Mouse (Mus musculus) MEL (cell line): ENCODE measurements at regions not wholly inside any gene's neighbourhood (a gene's known extent, or its start where the extent isn't known, plus 50 kb on each side); places are given as distances from the start of the nearest gene placed in this dataset.

ENCODE experiments used
- DNase-seq: peaks from one replicate; pipeline ENCODE4 v3.0.0; 2011; ENCODE audit warnings: low read depth, low spot score
- H3K27ac ChIP-seq: 2 replicates; pipeline ENCODE4 v1.5.1; 2012; ENCODE audit warnings: low read depth, mild to moderate bottlenecking, control low read depth, low read length, moderate library complexity; ENCODE audit not compliant: control insufficient read depth
- H3K27me3 ChIP-seq, 2 experiments: fragments of 150-350 bp in 1 of 2; sonication (generic) in 1 of 2; 2 replicates each; pipeline ENCODE4 v1.6.1; 2012; ENCODE audit warnings: low read length in 2 of 2, mild to moderate bottlenecking in 2 of 2, improper control_type of control experiment in 1 of 2, moderate library complexity in 1 of 2; ENCODE audit not compliant: insufficient read depth in 2 of 2, control insufficient read depth in 1 of 2
- H3K36me3 ChIP-seq, 2 experiments: 2 replicates each; pipeline ENCODE4 v1.6.1; 2012 to 2014; ENCODE audit warnings: low read length in 2 of 2, improper control_type of control experiment in 1 of 2, inconsistent platforms in 1 of 2, mild to moderate bottlenecking in 1 of 2; ENCODE audit not compliant: insufficient read depth in 2 of 2, control insufficient read depth in 1 of 2
- H3K4me1 ChIP-seq, 2 experiments: fragments of 150-350 bp in 1 of 2; sonication (generic) in 1 of 2; 2 replicates each; pipeline ENCODE4 v1.6.1; 2012; ENCODE audit warnings: low read length in 2 of 2, improper control_type of control experiment in 1 of 2, mild to moderate bottlenecking in 1 of 2; ENCODE audit not compliant: insufficient read depth in 2 of 2, control insufficient read depth in 1 of 2
- H3K4me3 ChIP-seq, 2 experiments: fragments of 150-350 bp in 1 of 2; sonication (generic) in 1 of 2; 2 replicates each; pipeline ENCODE4 v1.5.1; 2012; ENCODE audit warnings: low read depth in 2 of 2, low read length in 2 of 2, mild to moderate bottlenecking in 2 of 2, moderate library complexity in 2 of 2, control low read depth in 1 of 2, improper control_type of control experiment in 1 of 2; ENCODE audit not compliant: control insufficient read depth in 1 of 2, insufficient read depth in 1 of 2
- H3K79me2 ChIP-seq: 2 replicates; pipeline ENCODE4 v1.6.1; 2012; ENCODE audit warnings: mild to moderate bottlenecking, low read length, moderate library complexity; ENCODE audit not compliant: control insufficient read depth, poor library complexity, insufficient read depth
- H3K9ac ChIP-seq: 2 replicates; pipeline ENCODE4 v1.6.1; 2012; ENCODE audit warnings: low read depth, mild to moderate bottlenecking, control low read depth, low read length, moderate library complexity; ENCODE audit not compliant: control insufficient read depth, poor library complexity, severe bottlenecking
- H3K9me3 ChIP-seq: fragments of 150-350 bp; sonication (generic); replicated peaks from 2 replicates; pipeline ENCODE4 v1.6.1; 2012; ENCODE audit warnings: mild to moderate bottlenecking, low read length, improper control_type of control experiment, moderate library complexity; ENCODE audit not compliant: insufficient read depth
- CHD1 ChIP-seq: IDR thresholded peaks from 2 replicates; pipeline ENCODE4 v1.6.1; 2012; ENCODE audit warnings: low read depth, mild to moderate bottlenecking, inconsistent platforms, low read length, improper control_type of control experiment
- CHD2 ChIP-seq: IDR thresholded peaks from 2 replicates; pipeline ENCODE4 v1.6.1; 2011; ENCODE audit warnings: low read length, improper control_type of control experiment
- ELF1 ChIP-seq: IDR thresholded peaks from 2 replicates; pipeline ENCODE4 v1.6.1; 2014; ENCODE audit warnings: low read depth, mild to moderate bottlenecking, inconsistent platforms, low read length, improper control_type of control experiment, moderate library complexity
- EP300 ChIP-seq, 2 experiments: IDR thresholded peaks; 2 replicates each; pipeline ENCODE4 v1.6.1; 2011; ENCODE audit warnings: improper control_type of control experiment in 2 of 2, low read length in 2 of 2, low read depth in 1 of 2, mild to moderate bottlenecking in 1 of 2
- ETS1 ChIP-seq: IDR thresholded peaks from 2 replicates; pipeline ENCODE4 v1.6.1; 2012; ENCODE audit warnings: low read depth, mild to moderate bottlenecking, inconsistent platforms, low read length, improper control_type of control experiment, moderate library complexity
- GATA1 ChIP-seq: IDR thresholded peaks from 2 replicates; pipeline ENCODE4 v1.6.1; 2011; ENCODE audit warnings: low read depth, low read length, improper control_type of control experiment
- HCFC1 ChIP-seq: IDR thresholded peaks from 2 replicates; pipeline ENCODE4 v1.6.1; 2012; ENCODE audit warnings: low read depth, mild to moderate bottlenecking, inconsistent platforms, low read length, improper control_type of control experiment, moderate library complexity
- JUND ChIP-seq: IDR thresholded peaks from 2 replicates; pipeline ENCODE4 v1.6.1; 2011; ENCODE audit warnings: low read depth, mild to moderate bottlenecking, improper control_type of control experiment, low read length
- KAT2A ChIP-seq: conservative IDR thresholded peaks from 2 replicates; pipeline ENCODE4 v1.6.1; 2012; ENCODE audit warnings: low read depth, low read length, improper control_type of control experiment, inconsistent platforms
- MAZ ChIP-seq: IDR thresholded peaks from 2 replicates; pipeline ENCODE4 v1.6.1; 2012; ENCODE audit warnings: low read depth, mild to moderate bottlenecking, inconsistent platforms, low read length, improper control_type of control experiment
- MEF2A ChIP-seq: IDR thresholded peaks from 2 replicates; pipeline ENCODE4 v1.6.1; 2014; ENCODE audit warnings: low read depth, mild to moderate bottlenecking, inconsistent platforms, low read length, improper control_type of control experiment; ENCODE audit not compliant: poor library complexity, insufficient replicate concordance, severe bottlenecking; ENCODE audit errors: extremely low read depth
- MXI1 ChIP-seq: IDR thresholded peaks from 2 replicates; pipeline ENCODE4 v1.6.1; 2011; ENCODE audit warnings: mild to moderate bottlenecking, low read depth, low read length, improper control_type of control experiment
- MYB ChIP-seq: IDR thresholded peaks from 2 replicates; pipeline ENCODE4 v1.6.1; 2011; ENCODE audit warnings: mild to moderate bottlenecking, low read depth, low read length, improper control_type of control experiment
- MYC ChIP-seq: IDR thresholded peaks from 2 replicates; pipeline ENCODE4 v1.6.1; 2011; ENCODE audit warnings: low read depth, mild to moderate bottlenecking, low read length, improper control_type of control experiment, moderate library complexity
- NELFE ChIP-seq: IDR thresholded peaks from 2 replicates; pipeline ENCODE4 v1.6.1; 2011; ENCODE audit warnings: low read depth, low read length, improper control_type of control experiment
- NRF1 ChIP-seq: IDR thresholded peaks from 2 replicates; pipeline ENCODE4 v1.6.1; 2014; ENCODE audit warnings: low read depth, mild to moderate bottlenecking, inconsistent platforms, low read length, improper control_type of control experiment, moderate library complexity; ENCODE audit not compliant: poor library complexity, insufficient read depth, severe bottlenecking
- POLR2AphosphoS2 ChIP-seq: IDR thresholded peaks from 2 replicates; pipeline ENCODE4 v1.6.1; 2011; ENCODE audit warnings: low read length, improper control_type of control experiment
- POLR2AphosphoS5 ChIP-seq: IDR thresholded peaks from 2 replicates; pipeline ENCODE4 v1.6.1; 2012; ENCODE audit warnings: low read depth, borderline replicate concordance, mild to moderate bottlenecking, inconsistent platforms, low read length, moderate library complexity, mixed read lengths
- RAD21 ChIP-seq: IDR thresholded peaks from 2 replicates; pipeline ENCODE4 v1.6.1; 2011; ENCODE audit warnings: mild to moderate bottlenecking, low read depth, low read length, improper control_type of control experiment
- RCOR1 ChIP-seq: IDR thresholded peaks from 2 replicates; pipeline ENCODE4 v1.6.1; 2012; ENCODE audit warnings: low read depth, mild to moderate bottlenecking, inconsistent platforms, low read length, improper control_type of control experiment
- SIN3A ChIP-seq: IDR thresholded peaks from 2 replicates; pipeline ENCODE4 v1.6.1; 2012; ENCODE audit warnings: low read length, improper control_type of control experiment, inconsistent platforms
- TAL1 ChIP-seq: IDR thresholded peaks from 2 replicates; pipeline ENCODE4 v1.6.1; 2012; ENCODE audit warnings: mild to moderate bottlenecking, inconsistent platforms, low read length, moderate library complexity, mixed read lengths
- TBP ChIP-seq: IDR thresholded peaks from 2 replicates; pipeline ENCODE4 v1.8.0; 2011; ENCODE audit warnings: low read depth, low read length, improper control_type of control experiment
- TCF12 ChIP-seq: IDR thresholded peaks from 2 replicates; pipeline ENCODE4 v1.6.1; 2014; ENCODE audit warnings: low read depth, mild to moderate bottlenecking, inconsistent platforms, low read length, improper control_type of control experiment, moderate library complexity
- UBTF ChIP-seq: IDR thresholded peaks from 2 replicates; pipeline ENCODE4 v1.6.1; 2012; ENCODE audit warnings: low read depth, mild to moderate bottlenecking, inconsistent platforms, low read length, improper control_type of control experiment, moderate library complexity, borderline replicate concordance; ENCODE audit not compliant: insufficient read depth
- USF1 ChIP-seq: IDR thresholded peaks from 2 replicates; pipeline ENCODE4 v1.6.1; 2014; ENCODE audit warnings: low read depth, mild to moderate bottlenecking, inconsistent platforms, low read length, improper control_type of control experiment, moderate library complexity
- USF2 ChIP-seq, 2 experiments: IDR thresholded peaks; 2 replicates each; pipeline ENCODE4 v1.6.1; 2011 to 2012; ENCODE audit warnings: improper control_type of control experiment in 2 of 2, low read length in 2 of 2, borderline replicate concordance in 1 of 2, inconsistent platforms in 1 of 2, low read depth in 1 of 2, mild to moderate bottlenecking in 1 of 2; ENCODE audit not compliant: insufficient read depth in 1 of 2
- ZC3H11A ChIP-seq: IDR thresholded peaks from 2 replicates; pipeline ENCODE4 v1.6.1; 2012; ENCODE audit warnings: low read depth, mild to moderate bottlenecking, inconsistent platforms, low read length, improper control_type of control experiment
- ZKSCAN1 ChIP-seq: IDR thresholded peaks from 2 replicates; pipeline ENCODE4 v1.6.1; 2012; ENCODE audit warnings: low read depth, mild to moderate bottlenecking, inconsistent platforms, low read length, improper control_type of control experiment, moderate library complexity
- ZNF384 ChIP-seq: IDR thresholded peaks from 2 replicates; pipeline ENCODE4 v1.6.1; 2012; ENCODE audit warnings: low read depth, mild to moderate bottlenecking, inconsistent platforms, low read length, improper control_type of control experiment

GRCm38 (mm10) chr7:69877031-69877430 is 489.5 kb downstream of the Nr2f2 start:
- Histone ChIP-seq H3K79me2 (no peaks in the 10 kb centered on the region), H3K9ac (no peak overlapping the region)
- no peak for TF ChIP-seq TBP
- no peak for TF ChIP-seq RAD21
- no peak for TF ChIP-seq ZNF384
- TF ChIP-seq NELFE: no peak
- TF ChIP-seq MEF2A: no peak
- no peak for TF ChIP-seq MXI1
- no peak for TF ChIP-seq MYB
- no peak for TF ChIP-seq POLR2AphosphoS2
- TF ChIP-seq TAL1: no peak
- TF ChIP-seq USF2 (IDR thresholded peaks at IDR 0.05; ENCODE audit: borderline replicate concordance in 1 of 2, insufficient read depth in 1 of 2, low read depth in 1 of 2, low read length in 2 of 2): no peak
- no peak for TF ChIP-seq RCOR1
- no peak for TF ChIP-seq CHD2
- TF ChIP-seq MYC: no peak
- TF ChIP-seq NRF1: no peak
- no peak for TF ChIP-seq KAT2A
- TF ChIP-seq MAZ: no peak
- no peak for TF ChIP-seq CHD1
- no peak for TF ChIP-seq POLR2AphosphoS5
- TF ChIP-seq TCF12: no peak
- TF ChIP-seq, all 39 proteins: peak for 0
- no peak for DNase-seq
- Histone ChIP-seq H3K27ac (no peak overlapping the region), H3K27me3 (no peaks in the 10 kb centered on the region), H3K4me3 (no peak overlapping the region), H3K9me3 (no peaks in the 10 kb centered on the region), H3K36me3 (no peaks in the 10 kb centered on the region), H3K4me1 (no peaks in the 10 kb centered on the region)

- H3K4me1 ChIP-seq: no peaks in the 10 kb centered on the region
- H3K4me3 ChIP-seq: no peak overlapping the region
- TF ChIP-seq GATA1 (no peak), KAT2A (no peak), ELF1 (no peak), TAL1 (no peak), JUND (no peak), ZKSCAN1 (no peak), EP300 (IDR thresholded peaks at IDR 0.05; ENCODE audit: low read depth in 1 of 2, low read length in 2 of 2) (no peak), SIN3A (no peak), HCFC1 (no peak), ETS1 (no peak), POLR2AphosphoS5 (no peak), RAD21 (no peak), ZC3H11A (no peak), USF1 (no peak), POLR2AphosphoS2 (no peak), RCOR1 (no peak), UBTF (no peak)
- no peak overlapping the region for H3K27ac ChIP-seq
- DNase-seq: no peak
- H3K79me2 ChIP-seq: no peaks in the 10 kb centered on the region
- no peaks in the 10 kb centered on the region for H3K9me3 ChIP-seq
- H3K9ac ChIP-seq: no peak overlapping the region
- H3K36me3 ChIP-seq: no peaks in the 10 kb centered on the region
- no peaks in the 10 kb centered on the region for H3K27me3 ChIP-seq
Observed at GRCm38 (mm10) chr7:69865801-69866200, 500.7 kb downstream of the Nr2f2 start.
